Mouse (Mus musculus) liver, adult (tissue): ENCODE results near the gene Mettl16.
A peak's percentile ranks its signal among the peaks of the same experiment; 100 is the strongest.

Experiments used
- GATA4 ChIP-seq: IDR thresholded peaks from 2 replicates; pipeline ENCODE4 v1.6.1; 2014; ENCODE audit warnings: mild to moderate bottlenecking, low read length; ENCODE audit not compliant: insufficient replicate concordance

Gene Mettl16

DNA sequence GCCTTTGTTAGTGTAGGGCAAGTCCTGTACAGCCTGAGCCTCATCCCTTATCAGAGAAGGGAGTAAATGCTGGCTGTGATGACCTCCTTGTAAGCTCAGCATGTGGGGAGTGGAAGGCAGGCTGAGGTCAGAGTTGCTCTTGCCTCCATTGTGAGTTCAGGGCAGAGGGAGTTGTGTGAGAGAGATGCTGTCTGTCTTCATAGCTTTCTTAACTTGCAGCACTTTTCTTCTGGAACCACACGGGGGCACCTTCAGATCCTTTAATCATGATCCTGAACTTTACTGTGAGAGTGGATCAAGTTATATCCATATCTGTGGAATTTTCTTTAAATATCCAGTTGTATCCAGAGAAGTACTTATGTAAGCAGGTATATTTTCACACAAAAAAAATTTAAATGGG lies 50.8 kb downstream of the Mettl16 start:
- TF ChIP-seq GATA4 = no peak

DNA sequence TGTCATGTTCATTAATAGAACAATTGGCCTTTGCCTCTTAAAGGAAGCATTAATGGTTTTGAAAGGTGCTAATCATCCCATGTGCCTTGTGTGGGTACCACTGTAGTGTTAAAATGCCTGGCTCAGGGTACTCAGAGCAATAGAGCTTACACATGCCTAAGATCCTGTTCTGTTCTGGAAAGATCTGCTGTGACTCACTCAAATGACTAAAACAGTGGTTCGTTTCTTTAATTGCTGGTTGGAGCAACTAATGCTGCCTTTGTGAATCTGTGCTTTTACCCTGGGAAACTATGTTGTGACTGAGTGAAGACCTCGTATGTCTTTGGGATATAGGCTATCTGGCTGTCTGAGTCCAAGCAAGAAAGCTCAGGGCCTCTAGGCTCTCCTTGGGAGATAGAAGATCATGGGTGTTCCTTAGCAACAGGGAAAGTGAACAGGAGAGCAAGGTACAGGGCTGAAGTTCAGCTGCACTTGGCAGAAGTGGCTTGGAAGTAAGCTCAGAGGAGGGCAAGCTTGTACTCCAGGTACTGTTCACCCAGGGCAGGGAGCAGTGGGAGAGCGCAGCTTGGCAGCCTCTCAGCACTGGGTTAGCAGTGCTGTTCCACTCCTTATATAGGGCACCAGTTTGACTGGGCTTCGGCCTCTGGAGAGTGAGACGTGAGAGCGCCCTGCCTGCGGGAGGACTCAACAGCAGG lies 52.3 kb downstream of the Mettl16 start:
- no peak for TF ChIP-seq GATA4

DNA sequence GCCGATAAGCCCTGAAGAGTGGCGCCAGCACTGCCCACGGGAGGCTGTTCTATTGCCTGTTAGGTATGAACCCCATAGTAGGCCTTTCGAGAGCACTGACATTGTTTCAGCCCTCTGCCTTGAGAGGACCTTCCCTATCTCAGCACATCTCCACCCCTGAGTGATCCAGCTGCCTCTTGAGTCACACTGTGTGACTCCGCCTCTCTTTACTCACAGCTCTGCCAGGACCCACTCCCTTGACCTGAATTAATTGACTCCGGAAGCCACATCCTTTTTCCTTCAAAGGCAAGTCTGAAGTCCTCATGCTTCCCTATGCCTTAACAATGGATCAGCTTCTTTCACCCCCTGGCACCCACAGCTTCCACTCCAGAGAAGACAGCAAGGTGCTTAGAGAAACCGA lies 55.5 kb downstream of the Mettl16 start:
- TF ChIP-seq GATA4 = no peak; the same call in 1 of the 2 replicates

DNA sequence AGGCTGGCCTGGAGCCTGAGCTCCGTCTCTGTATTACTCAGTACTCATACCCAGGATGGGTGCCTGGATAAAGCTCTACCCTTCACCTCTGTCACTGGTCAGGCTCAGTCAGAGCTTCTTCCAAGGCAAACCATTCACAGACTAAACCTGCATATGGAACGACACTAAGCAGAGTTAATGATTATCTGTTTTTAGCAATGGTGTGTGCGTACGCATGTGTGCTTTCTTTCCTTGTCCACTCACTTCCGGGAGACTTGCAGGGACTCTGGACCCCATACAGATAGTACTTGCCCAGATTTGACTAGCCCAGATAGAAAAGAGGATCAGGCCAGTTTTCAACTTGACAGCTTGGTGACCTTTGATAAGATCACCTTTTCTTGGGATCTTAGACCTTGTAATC lies 56.1 kb downstream of the Mettl16 start:
- no peak for TF ChIP-seq GATA4

DNA sequence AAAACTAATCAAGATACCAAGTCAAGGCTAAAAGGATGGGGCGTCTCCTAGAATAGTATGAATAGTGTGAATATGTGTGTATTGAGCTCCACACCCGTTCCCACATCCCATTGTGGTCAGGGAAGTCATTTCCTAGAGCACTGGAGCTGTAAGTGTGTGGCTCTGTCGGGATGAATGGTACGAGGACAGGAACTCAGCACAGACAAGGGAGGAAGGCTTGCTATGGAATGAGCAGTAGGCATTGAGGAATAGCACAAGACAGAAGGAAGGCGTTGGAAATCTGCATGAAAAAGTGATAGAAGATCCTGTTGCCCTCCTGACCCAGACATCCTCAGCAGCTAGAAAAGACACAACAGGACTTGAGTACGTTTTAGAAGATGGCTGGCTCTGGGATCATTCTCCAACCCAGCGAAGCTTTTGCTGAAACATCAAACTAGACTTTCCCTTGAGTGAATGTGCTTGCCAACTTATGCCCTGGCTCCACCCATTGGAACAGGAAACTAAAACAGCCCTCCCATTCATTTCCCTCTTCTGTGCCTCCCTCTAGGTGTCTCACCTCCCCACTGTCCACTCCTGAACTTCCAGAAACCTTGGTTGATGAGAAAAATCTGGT lies 57.3 kb downstream of the Mettl16 start:
- TF ChIP-seq GATA4 = no peak

DNA sequence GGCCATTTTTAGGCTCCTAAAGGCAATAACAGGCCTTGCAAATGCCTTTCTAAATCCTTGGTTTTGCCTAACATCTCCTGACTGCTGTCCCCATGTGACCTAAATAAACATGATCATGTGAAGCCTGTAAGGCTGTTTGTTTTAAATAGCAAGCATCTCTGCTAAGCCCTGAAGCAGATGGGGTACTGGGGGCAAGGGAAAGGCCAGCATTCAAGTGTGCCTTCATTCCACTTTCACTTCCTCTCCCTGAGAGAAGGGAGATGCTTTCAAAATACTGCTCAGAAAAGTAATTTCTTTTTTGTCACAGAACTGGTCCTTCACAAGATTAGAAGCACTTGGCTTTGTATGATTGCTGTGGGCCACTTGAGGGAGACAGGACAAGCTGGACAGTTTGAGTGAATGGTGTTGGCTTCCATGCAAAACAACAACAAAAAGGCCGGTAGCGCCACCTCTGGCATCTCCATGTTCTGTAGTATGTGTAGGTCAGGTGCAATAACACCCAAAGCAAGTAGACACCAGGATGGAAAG lies 57.8 kb downstream of the Mettl16 start:
- no peak for TF ChIP-seq GATA4

DNA sequence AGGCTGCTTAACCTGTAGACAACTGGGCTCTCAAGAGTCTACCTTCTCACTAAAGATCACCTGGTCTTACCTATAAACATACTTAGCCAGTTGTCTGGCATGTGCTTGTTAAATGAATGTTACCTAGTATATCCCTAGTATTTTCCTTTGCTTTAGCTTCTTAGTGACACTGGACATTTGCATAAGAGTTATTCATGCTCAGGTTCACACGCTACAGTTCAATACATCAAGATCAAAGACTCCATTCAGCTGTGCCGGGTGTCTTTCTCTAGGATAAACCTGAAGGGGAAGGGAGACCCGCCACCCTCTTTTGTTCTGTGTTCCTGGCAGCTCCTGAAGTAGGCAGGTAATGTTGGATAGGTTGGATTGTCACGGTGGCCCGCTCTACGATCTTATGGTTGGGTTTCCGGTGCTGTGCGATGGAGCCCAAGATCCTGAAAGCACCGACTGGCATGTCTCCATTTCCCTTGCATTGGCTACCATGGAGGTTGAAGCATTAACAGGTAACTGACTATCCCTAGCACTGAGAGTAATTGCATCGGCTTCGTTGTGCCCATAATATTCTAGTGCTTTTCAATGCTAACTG lies 58.4 kb downstream of the Mettl16 start:
- TF ChIP-seq GATA4 = no peak

DNA sequence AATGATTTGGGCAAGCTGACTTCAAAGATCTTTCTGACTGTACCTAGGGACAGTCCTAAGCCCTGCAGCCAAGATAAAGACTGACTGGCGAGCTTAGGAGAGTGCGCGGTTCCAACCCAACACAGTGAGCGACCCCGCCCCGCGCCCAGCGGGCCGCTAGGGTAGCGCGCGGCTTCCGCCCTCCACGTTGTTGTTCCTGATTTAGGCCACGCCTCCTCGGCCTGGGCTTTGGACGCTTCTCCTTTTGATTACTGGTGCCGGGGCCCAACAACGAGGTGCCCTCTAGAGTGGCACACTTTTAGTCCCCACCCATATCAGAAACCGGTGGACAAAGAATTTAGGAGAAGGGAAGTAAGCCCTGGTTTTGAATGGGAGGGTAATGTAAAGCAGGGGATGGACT lies 59.2 kb downstream of the Mettl16 start:
- TF ChIP-seq GATA4 = peak; percentile 40; the same call in 1 of the 2 replicates

DNA sequence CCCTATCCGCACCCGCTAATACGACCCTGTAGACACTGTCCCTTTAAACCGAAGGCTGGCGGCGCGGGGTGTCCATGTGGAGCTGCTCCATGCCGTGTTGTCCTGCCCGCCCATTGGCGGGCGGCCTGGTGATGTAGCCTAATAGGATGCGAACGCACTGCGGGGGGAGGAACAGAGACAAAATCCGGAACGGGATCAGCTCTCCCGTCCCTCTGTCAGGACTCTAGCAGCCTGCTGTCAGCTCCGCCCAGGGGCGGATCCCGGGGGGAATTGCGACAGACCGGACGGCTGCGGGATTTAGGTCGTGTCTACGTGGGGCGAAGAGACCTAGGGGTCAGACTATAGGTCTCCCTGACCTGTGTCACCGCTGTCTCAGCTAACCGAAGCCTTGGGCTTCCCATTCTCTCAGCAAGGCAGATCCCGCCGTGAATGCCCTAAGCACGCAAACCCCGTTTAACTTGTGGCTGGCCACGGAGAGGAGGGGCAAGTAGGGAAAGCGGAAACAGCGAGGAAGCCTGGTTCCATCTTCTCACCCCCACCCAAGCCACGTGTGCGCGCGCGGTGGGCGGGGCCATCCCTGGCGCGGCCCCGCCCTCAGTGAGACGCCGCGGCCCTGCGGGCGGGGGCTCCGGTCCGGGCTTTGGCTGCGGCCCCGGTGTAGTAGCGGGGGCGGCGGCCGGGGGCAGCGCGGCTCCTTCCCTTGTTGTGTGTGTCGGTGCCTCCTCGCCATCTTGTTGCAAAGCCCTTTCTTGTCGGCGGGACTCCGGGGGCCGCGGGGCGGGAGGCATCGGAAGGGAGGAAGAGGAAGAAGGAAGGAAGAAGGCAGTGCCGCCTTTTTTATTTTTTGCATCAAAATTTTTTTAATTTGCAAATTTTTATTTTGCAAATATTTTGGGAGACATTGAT lies 59.9 kb downstream of the Mettl16 start, which contains the start of gene Mnt:
Gene Mnt (plus strand): TSS at position 665 of the 906 bp plus-strand sequence.
- no peak for TF ChIP-seq GATA4

DNA sequence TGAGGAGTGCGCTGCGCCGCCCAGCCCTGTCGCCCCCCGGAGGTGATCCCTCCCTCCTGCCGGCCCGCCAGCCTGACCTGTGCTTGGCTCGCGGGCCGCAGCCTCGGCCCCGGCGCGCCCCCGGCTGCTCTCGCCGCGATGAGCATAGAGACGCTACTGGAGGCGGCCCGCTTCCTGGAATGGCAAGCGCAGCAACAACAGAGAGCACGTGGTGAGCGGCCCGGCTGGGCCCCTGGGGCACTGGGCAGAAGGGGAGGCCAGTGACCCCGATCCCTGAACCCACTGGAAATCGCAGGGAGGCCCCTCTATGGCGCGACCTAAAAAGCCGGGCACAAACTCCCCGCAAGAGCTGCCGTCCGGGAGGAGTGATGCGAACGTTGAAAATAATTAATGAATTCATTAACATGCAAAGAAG lies 60.6 kb downstream of the Mettl16 start:
- no peak for TF ChIP-seq GATA4

DNA sequence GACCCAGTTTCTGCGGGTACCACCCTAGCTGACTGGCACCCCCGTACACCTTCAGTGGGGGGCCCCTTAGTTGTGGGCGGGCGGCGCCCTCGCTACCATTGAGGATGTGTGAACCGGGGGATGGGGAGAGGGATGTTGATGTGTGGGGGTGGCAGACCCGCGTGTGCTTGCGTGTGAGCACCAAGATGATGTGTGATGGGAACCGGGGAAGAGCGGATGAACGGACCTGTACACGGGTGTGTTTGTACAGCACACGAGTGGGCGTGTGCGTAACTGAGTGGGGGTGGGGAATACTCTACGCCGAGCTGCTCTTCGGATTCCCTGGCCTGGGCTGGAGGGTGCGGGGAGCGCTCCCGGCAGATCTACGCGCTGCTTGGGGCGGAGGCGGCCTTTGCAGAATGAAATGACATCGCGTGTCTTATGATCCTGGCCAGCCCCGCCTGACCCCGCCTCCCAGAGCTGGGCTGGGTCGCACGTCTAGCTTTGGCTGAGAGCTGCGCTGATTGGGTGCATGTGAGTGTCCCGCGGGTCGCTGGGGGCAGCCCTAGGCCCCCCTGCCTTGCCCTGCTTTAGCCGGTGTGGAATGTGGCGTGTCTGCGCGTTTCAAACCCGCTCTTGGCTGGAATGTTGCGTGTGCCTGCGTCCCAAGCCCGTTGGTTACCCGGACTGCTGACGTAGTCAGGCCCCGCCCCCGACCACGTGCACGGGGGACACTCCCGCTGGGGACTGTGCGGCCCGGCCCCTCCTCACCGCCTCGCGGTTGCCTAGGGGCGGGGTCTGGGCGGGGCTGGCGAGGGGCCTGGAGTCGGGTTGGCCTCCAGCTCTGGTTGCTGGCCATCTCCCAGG lies 61.2 kb downstream of the Mettl16 start:
- TF ChIP-seq GATA4 = peak; percentile 23; the same call in 1 of the 2 replicates

DNA sequence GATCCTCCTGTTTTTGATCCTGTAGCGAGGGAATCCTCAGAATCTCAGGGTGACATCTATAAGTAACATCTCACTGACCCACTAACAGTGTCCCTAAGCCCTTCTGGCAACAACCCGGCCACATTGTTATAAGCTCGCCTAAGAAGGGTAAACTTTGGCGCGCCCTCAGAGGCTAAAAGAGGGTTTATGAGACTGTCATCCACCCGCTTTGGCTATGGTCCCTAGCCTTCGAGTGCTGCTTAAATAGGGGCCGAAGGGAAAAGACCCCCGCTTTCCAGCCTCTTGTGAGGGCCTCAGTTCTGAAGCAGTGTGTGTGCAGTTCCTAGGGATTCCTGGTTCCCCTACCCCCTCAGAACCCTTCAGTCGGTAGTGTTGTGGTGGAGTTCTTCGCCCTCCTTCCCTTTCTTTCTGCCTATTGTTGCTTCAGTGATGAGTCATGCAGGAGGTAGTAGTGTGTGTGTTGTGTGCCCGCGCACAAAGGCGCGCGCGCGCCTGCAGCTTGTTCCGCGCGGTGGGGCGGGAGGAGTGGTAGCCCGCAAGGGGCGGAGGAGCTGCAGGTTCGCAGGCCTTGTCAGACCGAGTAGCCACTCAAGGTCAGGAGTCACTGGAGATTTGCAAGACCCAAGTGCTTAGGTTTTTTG lies 62.0 kb downstream of the Mettl16 start:
- no peak for TF ChIP-seq GATA4

DNA sequence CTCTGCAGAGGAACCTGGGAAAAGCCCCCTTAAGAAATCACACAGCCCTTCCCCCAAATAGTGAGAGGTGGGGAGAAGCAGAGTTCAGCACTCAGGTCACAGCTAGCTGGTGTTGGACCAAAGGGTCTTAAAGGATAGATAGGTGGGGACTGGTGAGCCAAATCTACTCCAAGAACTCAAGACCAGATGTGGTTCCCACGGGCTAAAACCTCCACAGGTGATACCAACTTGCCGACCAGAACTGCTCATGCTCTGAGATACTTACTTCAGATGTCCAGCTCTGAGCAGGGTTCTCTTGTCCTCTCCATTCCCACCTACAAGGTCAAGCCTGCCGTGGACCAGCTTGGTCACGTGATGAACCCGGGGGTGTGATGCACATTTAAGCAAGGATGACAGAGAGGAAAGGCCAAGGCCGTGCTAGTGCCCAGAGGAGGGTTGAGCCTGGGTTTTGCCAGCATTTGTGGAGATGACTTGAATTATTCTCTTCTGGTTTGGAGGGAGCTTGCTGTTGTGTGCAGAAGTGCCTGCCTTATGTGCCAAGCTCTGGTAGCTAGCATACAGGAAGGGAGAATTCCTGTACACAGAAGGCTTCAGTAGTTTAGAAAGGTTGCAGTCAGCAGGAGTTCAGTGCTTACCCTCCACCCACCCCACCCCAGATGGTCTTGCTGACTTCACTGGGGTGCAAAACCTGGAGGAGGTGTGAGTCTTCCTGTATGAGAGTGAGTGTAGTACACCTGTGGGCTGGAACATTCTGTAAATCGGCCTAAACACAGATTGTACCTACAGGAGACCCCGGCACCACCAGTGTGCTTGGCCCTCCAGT lies 63.1 kb downstream of the Mettl16 start:
- TF ChIP-seq GATA4 = no peak
